Mouse (Mus musculus) testis, postnatal 14 days (tissue): Measurements from ENCODE around the gene F5.

Source experiments
- DNase-seq: peaks from one replicate; pipeline ENCODE4 v3.0.0; 2021; ENCODE audit warnings: low spot score

F5 gene

GRCm38 (mm10) chr1:164235078-164235477, 83.4 kb downstream of the F5 start:
- no peak for DNase-seq

GRCm38 (mm10) chr1:164236078-164236477, 84.4 kb downstream of the F5 start:
- peak; percentile 84 for DNase-seq

GRCm38 (mm10) chr1:164241494-164241893, 89.9 kb downstream of the F5 start:
- DNase-seq, result no peak

- no peak for DNase-seq
Measured at GRCm38 (mm10) chr1:164242809-164243208, 91.2 kb downstream of the F5 start.

GRCm38 (mm10) chr1:164247442-164247841, 95.8 kb downstream of the F5 start:
- DNase-seq, result no peak

GRCm38 (mm10) chr1:164247971-164248370, 96.3 kb downstream of the F5 start:
- DNase-seq, result peak; percentile 18

- DNase-seq, result peak; percentile 97
Measured at GRCm38 (mm10) chr1:164248465-164249331, 97.1 kb downstream of the F5 start, which contains the start of gene Slc19a2. TSS of gene Slc19a2 (plus strand) at chr1:164249046.

- DNase-seq, result no peak
Measured at GRCm38 (mm10) chr1:164249332-164249711, 97.7 kb downstream of the F5 start.

- no peak for DNase-seq
Measured at GRCm38 (mm10) chr1:164250391-164251150, 98.9 kb downstream of the F5 start.

GRCm38 (mm10) chr1:164251438-164251837, 99.8 kb downstream of the F5 start:
- no peak for DNase-seq

GRCm38 (mm10) chr1:164252551-164252950, 100.9 kb downstream of the F5 start:
- no peak for DNase-seq

GRCm38 (mm10) chr1:164254836-164255235, 103.2 kb downstream of the F5 start:
- DNase-seq, result peak; percentile 22

GRCm38 (mm10) chr1:164260171-164261028, 108.8 kb downstream of the F5 start:
- no peak for DNase-seq

- DNase-seq, result no peak
Measured at GRCm38 (mm10) chr1:164261553-164261952, 109.9 kb downstream of the F5 start.
